Mouse (Mus musculus) frontal cortex, adult 2 months (tissue): Measurements from ENCODE around the gene Arl15. TPM values are rescaled to one million over a fixed set of nuclear protein-coding genes. Genes with fewer than 3 reads are reported as not detected.
A peak's percentile ranks its signal among the peaks of the same experiment; 100 is the strongest.

Source experiments
- DNase-seq, 2 experiments: peaks; one replicate each; pipeline ENCODE4 v3.0.0; 2022; ENCODE audit warnings: low spot score in 1 of 2; ENCODE audit errors: extremely low spot score in 1 of 2
- polyA plus RNA-seq: library from polyadenylated mRNA; depleted of rRNA; stranded (reverse); fragments of >200 nt; gene quantifications from 2 replicates; pipeline ENCODE4 v1.2.3, GENCODE M21; 2012

Arl15 gene
- polyA plus RNA-seq, 1 experiment, result 17.3 TPM

DNA sequence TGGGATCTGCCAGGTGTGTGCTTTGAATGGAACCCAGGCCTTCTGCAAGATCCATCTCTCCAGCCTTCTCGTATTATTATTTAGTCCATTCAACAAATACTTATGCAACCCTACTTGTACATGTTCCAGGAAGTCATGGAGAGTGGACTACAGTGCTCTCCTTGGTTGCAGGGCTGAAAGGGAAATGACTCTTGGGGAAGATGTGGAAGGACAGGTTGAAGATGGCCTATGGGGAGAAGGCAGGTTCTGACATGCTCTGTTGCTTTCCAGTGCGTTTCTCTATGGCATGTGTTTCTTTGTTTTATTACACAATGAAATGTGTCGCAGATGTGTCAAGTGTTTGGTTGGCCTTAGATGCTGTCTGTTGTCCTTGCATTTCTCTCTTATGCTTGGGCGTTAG, 5.1 kb downstream of the Arl15 start:
- DNase-seq, result no peak

DNA sequence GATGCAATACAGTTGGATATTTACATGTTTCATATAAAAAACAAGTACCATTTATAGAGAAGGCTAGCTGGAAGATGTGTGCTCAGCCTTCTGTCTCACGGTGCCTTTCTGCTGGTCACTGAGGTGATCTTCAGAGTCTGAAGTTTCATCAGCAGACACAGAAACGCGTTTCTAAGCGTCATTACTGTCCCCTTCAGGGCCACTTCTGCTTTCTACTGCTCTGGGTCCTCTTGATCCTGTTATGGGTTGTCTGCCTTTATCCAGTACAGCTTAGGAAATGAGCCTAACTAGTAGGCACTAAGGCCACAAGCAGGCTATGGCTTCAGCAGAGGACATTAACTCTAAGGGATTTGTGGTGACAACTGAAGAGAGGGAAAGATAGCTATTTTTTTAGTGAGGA, 5.9 kb downstream of the Arl15 start:
- no peak for DNase-seq

- no peak for DNase-seq
These were observed 8.3 kb downstream of the Arl15 start for GRCm38 (mm10) chr13:113802571-113802970.

GRCm38 (mm10) chr13:113811141-113811540, 16.8 kb downstream of the Arl15 start:
- no peak for DNase-seq

DNA sequence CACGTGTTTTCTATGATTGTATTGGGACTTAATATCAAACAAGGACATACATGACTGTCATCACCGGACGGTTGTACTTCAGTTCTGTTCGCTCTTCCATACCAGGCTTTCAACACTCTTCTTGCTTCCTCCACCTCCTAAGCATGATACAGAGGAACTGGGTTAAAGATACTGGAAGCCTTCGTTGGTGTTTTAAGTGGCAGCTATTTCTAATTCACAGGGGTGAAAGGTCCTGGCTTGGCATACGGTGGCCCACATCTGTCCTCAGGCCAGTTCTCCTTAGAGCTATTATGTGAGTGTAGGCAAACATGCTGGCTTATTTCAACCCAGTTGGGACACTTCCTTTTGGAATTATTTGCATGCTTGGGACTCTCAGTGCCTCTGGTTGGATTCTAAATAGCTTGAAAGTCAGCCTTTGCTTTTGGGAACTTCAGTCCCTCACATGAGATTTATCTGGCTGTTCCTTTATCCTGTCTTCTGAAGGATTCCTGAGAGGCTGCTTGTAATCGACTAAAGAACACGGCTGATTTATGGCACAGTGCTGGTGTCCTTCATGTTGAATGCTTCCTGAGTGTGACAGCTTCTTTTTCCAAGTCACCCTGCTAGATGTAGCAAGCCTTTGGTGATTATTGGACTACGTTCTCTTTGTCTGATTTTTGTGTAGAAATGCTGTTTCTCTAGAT, 17.7 kb downstream of the Arl15 start:
- DNase-seq, result no peak

- DNase-seq, result no peak
These were observed 18.3 kb downstream of the Arl15 start for GRCm38 (mm10) chr13:113812593-113812975.

DNA sequence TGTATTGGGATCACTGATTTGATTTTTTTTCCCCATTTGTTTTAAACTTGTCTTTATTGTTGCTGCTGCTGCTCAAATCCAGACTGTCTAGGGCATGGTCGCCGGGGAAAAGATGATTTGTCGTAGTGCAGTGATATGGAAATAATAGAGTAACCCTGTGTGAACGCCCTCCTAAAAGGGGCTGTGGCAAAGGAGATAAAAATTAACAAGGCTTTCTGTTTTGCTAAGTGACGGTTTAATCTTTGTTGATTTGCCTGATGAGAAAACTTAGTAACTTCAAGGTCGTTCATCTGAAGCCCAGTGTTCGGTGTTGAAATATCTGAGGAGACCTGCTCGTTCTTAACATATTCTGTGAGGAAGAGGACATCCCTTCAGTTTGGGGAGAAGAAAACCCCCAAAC, 19.8 kb downstream of the Arl15 start:
- DNase-seq, result no peak

DNA sequence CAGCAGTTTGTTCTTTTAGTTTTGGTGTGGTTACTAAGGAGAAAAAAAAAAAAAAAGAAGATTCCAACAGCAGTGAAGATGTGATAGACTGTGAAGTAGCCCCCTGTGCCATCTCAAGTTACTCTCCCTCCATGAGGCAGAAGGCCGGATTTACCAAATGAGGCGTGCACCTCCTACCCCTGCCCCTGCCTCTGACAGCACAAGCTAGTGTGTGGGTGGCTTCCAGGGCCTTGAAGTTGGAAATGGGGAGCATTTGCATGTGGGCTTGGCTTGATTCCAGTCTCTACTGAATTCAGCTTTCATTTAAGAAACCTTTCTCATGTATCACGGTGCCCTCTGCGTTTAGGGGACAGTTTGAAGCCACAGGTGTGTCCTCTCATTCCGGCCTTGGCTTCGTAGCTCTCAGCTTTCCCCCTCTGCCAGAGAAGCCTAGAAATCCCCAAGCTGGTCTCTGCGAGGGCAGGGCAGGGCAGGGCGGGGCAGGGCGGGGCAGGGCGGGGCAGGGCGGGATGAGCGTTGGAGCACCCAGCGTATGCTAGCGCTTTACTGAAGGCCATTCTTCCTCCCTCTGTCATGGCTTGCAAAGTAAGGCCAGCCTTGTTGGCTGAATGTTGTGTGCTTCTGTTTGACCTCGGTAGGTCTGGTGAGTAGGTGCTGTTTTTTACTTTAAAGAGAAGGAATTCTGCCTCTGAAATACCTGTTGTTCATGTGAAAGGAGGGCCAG, 21.6 kb downstream of the Arl15 start:
- peak; percentile 33 to 74 for DNase-seq

GRCm38 (mm10) chr13:113816421-113816810, 22.1 kb downstream of the Arl15 start:
- no peak for DNase-seq

DNA sequence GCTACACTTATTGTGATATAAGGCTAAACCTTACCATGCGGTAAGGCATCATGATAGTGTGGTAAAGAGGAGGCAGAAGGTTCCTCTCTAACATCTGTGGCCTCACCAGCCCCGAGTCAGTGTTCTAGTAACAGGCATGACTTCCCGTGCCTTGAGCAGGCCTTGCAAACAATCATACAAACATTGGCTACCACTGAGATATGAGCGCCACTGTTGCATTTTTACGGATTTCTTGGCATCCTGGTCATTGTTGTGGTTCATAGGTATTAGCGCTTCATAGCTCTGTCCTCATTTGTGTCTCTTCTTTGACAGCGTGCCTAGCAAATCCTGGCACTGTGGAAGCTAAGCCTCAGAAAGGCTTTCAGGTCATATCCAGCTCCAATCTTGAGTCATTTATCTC, 24.7 kb downstream of the Arl15 start:
- DNase-seq, result no peak

- DNase-seq, result no peak
These were observed 25.9 kb downstream of the Arl15 start for GRCm38 (mm10) chr13:113820176-113820575.

DNA sequence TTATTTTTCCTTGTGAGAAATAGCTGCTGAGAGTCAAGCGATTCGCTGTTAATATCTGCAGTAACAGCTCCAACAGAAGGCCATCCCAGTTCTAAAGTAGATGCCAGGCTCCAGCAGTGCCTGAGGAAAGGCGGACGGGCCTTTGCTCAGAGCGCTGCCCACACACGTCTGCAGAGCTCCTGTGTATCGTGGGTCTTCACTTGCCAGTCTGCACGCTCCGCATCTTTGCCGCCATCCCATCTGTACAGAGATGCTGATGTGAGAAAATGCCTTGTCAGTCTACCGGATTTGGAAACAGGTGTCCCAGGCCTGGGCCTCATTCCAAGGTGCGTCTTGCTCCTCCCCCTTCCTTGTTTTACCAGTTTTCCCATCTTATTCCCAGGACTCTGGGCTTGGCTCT, 27.6 kb downstream of the Arl15 start:
- peak; percentile 72 to 83 for DNase-seq

DNA sequence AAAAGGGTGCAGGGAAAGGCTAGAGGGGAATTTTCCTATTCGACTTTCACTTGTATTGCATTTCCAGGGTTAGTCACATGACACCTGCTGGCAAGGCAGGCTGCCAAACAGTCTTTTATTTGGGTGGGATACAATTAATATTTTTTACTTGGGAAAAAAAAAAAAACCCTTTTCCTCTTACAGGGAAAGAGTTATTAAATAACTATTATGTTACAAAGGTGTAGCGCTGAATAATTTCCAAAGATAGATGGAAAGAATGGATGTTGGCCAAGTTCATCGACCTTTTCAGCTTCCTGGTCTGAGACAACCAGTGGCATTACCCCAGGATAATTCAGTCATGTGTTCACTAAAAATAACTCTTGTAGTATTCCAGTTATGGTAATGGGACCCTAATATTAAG, 29.7 kb downstream of the Arl15 start:
- DNase-seq, result no peak

DNA sequence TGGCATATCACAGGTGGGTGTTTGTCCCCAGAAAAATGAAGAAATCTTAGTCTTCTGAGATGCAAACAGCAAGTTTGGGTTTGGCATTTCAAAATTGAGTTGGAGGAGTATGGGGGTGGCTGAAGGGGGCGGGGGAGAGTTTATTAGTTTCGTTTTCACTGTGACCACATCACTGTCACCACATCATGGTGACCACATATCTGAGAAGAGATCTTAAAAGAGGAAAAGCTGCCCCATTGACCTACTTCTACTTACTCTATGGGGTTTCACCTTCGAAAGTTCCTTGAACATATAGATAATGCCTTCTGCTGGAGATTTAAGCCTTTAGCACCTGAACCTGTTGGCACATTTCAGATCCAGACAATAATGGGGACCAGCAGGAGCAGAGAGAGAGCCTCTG, 34.3 kb downstream of the Arl15 start:
- no peak for DNase-seq

DNA sequence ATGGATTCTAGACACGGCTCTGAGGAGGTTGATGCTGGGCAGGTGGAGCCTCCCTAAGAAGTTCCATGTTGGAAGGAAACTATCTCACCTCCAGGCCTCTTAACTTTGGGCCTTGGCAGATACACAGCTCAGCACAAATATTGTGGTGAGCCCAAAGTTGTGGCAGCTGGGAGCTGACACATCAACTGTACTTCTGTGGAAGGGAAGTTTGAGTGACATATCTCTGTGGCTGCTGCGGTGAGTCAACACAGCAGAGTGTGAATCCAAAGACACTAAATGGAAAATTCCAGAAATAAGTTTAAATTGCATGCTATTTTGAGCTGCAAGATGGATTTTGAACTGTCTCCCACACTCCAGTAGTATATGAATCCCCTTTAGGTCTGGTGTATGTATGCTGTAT, 34.8 kb downstream of the Arl15 start:
- DNase-seq, result peak in 1 of 2 experiments; percentile 53

DNA sequence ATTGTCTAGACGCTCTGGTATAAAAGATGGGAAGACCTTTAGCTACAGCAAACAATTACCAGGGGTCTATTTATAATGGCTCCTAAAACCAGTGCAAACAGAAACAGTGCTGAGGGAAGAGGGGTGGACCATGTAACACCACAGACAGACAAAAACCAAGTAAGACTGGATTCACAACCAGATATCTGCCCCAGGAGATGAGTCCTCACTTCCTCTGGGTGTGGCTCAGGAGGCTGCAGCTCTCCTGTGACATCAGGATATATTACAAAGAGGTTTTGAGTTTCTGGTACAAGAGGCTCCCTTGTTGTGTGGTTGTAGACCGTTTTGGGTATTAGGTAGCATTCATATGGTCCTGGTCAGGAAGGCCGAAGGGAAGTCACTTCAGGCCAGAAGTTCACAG, 36.5 kb downstream of the Arl15 start:
- DNase-seq, result no peak

GRCm38 (mm10) chr13:113832947-113833346, 38.6 kb downstream of the Arl15 start:
- DNase-seq, result no peak

DNA sequence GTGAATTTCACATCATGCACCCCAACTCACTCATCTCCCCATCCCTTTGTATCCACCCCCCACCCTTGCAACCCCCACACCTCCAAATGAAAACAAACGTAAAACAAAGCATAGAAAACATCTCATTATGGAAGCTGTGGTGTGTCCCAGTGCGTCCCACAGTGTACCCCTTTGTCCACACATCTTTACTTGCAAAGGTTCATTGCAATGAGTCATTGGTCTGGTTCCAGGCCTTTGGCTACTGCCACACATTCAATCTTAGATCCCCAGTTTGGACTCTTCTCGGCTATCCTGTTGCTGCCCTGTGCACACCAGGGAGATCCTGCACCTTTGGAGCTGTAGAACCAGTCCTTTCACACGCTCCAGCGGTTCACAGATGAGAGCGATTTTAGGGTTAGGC, 41.6 kb downstream of the Arl15 start:
- no peak for DNase-seq

GRCm38 (mm10) chr13:113838601-113839576, 44.6 kb downstream of the Arl15 start:
- no peak for DNase-seq

DNA sequence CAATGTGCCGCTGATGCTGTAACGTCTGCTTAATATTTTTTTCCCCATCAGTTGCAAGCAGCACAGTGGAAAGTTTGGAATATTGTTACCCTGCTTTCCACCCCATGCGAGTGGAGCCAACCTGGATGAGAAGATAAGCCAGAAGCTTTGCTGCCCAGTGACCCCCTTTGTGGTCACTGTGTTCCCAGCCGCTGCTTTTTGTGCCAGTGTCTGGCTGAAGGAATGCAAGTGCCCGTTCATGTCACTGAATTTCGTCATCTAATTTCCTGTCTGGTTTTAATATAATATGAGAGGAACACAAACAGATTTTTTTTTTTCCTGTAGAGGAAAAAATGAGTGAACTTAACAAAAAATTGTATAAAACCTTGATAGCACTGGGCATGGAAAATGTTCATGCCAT, 46.1 kb downstream of the Arl15 start:
- DNase-seq, result no peak
